Mouse (Mus musculus): ENCODE results near the gene Pitpnc1.

Gene Pitpnc1

GRCm38 (mm10) chr11:107443121-107444095 lies 27.1 kb downstream of the Pitpnc1 start:
- no peak for DNase-seq (ENCODE audit: low read depth, low spot score)

DNA sequence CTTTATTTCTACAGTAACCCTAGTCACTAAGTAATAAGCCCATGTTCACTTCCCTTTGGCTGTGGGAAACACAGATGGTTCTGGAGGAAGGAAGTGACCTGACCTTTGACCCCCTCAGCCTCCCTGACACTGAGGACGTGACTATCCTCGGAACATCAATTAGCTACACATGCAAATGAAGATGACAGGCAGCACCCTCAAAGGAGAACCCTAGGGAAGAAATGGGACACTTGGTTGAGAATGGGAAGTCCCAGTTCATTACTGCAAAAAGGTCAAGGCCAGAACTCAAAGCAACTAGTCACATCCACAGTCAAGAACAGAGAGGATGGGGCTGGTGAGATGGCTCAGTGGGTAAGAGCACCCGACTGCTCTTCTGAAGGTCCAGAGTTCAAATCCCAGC lies 29.4 kb downstream of the Pitpnc1 start:
- DNase-seq (ENCODE audit: low read depth, low spot score): peak; percentile 34

GRCm38 (mm10) chr11:107438140-107438539 lies 32.4 kb downstream of the Pitpnc1 start:
- DNase-seq (ENCODE audit: low read depth, low spot score): no peak

- DNase-seq (ENCODE audit: low read depth, low spot score): no peak
Measured at GRCm38 (mm10) chr11:107437723-107438122, 32.8 kb downstream of the Pitpnc1 start.

DNA sequence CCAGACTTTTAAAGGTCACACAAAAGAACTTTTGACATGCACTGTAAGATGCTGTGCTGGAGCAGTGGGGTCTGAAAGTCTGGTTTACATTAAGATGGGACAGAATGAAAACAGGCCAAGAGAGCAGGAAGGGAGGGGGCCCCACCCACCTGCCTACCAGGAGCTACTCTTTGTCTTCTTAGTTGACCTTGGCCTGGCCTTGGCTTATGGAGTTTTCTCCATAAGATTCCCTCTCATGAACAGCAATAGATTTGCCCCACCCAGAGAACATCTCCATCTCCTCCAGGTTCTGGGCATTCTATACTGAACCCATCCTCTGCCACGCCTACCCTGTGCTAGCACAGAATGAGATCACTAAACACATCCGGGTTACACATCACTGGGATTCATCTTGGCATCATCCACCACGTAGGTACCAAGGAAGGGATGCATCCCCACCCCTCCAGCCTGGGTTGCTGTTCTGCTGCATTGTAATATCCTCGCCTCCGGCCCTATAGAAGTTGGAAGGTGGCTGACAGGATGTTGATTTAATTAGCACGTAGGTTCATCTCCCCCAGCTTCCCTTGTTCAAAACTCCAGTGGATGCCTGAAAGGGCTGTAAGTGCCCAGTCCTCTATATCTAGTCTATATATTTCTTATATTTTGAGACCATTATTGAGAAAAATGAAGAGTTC lies 34.6 kb downstream of the Pitpnc1 start:
- DNase-seq (ENCODE audit: low read depth, low spot score): no peak

DNA sequence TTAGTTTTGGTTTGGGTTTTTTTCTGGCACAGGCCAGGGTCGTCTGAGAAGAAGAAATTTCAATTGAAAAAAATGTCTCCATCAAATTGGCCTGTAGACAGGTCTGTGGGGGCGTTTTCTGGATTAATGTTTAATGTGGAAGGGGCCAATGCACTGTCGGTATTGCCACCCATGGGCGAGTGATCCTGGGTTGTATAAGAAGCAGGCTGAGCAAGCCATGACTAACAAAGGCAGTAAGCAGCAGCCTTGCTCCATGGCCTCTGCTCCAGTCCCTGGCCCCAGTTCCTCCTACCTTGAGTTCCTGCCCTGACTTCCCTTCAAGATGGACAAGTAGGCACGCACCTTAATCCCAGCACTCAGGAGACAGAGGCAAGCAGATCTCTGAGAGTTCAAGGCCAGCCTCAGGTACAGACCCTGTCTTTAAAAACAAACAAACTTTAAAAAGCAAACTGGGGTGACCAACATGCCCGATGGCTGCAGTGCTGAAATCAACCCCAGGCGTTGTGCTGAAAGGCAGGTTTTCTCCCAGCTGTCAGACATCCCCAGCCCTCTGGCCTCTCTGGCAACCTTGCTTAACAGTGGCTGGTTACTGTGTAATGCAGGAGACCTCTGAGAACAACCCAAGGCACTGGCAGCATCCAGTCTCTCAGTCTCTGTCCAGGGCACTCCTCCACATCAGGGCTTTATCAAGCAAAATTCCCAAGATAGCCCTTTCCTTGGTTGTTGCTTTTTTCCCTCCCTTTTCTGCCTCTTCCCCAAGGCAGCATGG lies 39.1 kb downstream of the Pitpnc1 start:
- DNase-seq (ENCODE audit: low read depth, low spot score): no peak

DNA sequence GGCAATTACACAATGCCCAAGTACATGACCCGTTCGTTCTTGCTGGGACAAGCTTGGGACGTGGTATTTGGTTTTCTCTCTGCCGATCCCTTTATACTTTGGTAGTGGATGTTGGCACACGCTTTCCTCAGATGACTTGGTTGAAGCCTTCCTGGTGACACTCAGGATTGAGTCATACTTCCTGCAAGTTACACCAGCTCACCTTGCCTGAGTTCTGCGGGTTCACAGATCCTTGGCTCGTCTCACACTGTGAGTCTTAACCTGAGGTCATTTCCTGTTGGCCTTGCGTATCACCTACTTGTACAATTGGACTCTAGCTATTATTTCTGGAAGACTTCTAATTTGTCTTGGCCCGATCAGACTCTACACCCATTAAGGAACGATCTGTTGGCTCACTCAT lies 42.5 kb downstream of the Pitpnc1 start:
- DNase-seq (ENCODE audit: low read depth, low spot score): no peak

GRCm38 (mm10) chr11:107424176-107424575 lies 46.3 kb downstream of the Pitpnc1 start:
- DNase-seq (ENCODE audit: low read depth, low spot score): no peak

GRCm38 (mm10) chr11:107422356-107422754 lies 48.1 kb downstream of the Pitpnc1 start:
- no peak for DNase-seq (ENCODE audit: low read depth, low spot score)

- no peak for DNase-seq (ENCODE audit: low read depth, low spot score)
Measured at GRCm38 (mm10) chr11:107421751-107422355, 48.6 kb downstream of the Pitpnc1 start.

DNA sequence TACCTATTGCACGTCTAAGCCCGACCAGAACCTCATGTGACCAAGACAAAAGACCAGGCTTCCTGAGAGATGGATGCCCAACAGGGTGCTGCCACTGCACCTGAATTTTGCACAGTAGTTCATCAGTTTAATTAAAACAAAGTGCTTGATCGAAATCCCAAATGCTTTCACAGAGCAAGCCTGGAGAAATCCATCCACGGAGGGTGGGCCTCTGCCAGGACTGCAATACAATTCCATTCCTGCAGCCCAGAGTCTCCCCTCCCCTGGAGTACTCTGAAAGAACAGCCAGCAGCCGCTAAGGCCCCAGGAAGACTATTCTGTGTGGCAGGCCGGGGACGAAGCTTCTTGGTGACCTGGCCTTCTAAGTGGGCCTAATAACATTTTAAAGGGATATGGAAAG lies 50.6 kb downstream of the Pitpnc1 start:
- DNase-seq (ENCODE audit: low read depth, low spot score): no peak

DNA sequence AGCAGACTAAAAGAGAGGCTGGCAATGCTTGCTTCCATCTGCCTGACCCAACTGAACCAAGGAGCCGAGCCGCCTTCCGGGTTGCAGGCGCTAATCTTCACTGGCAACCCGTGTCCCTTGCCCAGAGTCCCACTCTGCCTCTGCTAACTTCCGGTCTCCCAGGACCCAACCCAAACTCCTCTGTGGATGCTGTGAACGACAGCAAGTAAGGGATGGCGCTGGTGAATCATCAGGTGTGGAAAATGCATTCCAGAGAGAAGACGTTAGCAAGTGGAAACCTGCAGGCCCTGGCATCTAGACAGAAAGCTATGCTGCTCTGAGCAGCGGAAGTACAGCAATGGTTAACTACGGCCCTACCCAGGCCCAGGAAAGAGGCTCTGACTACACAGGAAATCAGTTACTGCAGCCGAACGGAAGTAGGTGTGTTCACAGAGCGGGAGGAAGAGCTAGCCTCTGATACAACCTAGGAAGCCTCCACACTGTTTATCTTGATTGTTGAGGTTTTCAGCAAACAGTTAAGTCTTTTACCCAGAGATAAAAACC lies 53.4 kb downstream of the Pitpnc1 start:
- DNase-seq (ENCODE audit: low read depth, low spot score): no peak

- peak; percentile 27 for DNase-seq (ENCODE audit: low read depth, low spot score)
Measured at GRCm38 (mm10) chr11:107416561-107416926, 54.0 kb downstream of the Pitpnc1 start.

DNA sequence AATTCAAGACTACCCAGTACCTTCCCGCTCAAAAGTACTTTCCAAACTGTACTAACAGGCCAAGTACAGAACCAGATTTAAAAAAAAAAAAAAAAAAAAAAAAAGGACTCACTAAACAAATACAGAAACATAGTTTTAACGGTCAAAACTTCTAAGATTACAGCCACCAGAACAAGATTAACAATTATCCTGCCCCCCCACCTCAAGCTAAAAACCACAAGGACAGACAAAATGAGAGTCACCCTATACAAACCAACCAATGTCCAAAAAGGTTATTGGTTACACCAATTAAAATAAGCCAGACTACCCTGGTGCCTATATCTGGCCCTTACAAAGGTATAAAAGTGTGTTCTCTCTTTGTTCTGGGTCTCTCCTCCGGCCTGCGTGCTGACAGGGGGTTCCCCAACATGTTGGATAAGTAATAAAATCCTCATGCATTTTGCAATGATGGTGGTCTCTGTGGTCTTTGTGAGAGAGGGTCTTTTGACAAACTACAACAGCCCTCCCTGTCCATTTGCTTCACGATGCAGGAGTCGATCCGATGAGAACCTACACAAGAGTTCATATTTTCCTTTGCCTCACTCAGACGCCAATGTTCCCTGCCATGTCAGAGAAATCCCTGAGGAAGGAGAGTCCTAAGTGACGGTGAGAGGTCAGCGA lies 54.5 kb downstream of the Pitpnc1 start:
- DNase-seq (ENCODE audit: low read depth, low spot score): no peak

DNA sequence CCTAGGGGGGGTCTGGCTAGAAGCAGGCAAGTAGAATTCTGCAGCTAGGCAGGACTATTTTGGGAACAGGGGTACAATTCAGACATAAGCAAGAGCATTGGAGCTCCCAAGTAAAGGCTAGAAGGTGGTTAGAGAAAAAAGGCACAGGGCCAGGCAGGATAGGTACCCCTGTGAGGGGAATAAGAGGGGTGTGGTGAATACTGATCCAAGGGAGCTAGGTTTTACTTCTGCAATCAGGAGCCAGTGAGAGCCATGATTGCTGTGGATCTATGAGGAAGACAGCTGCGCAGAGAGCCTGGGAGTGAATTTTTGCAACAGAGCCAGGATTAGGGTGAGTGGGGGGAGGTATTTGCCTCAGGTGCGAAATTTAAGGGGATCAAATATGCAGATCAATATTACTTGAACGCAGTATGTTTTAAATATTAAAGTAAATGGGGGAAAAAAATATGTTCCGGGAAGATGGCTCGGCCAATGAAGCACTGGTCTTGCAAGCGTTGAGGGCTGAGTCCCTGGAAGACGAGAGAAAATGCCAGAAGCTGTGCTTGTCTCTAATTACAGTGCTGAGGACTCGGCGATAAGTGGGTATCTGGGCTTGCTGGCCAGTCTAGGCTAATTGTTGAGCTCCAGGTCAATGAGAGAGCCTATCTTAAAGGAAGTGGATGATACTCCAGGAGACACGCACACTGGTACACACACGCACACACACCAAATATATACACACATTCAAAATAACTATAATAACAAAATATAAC lies 55.3 kb downstream of the Pitpnc1 start:
- no peak for DNase-seq (ENCODE audit: low read depth, low spot score)

DNA sequence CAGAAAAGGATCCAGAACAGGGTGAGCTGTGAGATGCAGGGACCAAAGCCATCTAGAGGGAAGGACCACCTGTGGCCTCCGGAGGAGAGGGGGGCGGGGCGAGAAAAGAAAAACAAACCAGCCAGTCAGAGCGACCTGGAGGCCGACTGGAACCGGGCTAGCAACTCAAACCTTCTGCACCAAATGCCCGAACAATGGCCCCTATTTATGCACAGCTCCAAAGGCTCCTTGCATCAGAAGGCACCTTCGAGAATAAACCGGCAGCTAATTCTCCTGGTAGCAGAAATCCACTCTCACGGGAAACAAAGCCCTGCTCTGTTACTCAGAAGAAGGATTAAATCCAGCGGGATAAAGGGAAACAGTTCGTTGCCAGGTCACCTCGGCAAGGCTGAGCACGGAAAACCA lies 57.2 kb downstream of the Pitpnc1 start:
- peak; percentile 78 for DNase-seq (ENCODE audit: low read depth, low spot score)

DNA sequence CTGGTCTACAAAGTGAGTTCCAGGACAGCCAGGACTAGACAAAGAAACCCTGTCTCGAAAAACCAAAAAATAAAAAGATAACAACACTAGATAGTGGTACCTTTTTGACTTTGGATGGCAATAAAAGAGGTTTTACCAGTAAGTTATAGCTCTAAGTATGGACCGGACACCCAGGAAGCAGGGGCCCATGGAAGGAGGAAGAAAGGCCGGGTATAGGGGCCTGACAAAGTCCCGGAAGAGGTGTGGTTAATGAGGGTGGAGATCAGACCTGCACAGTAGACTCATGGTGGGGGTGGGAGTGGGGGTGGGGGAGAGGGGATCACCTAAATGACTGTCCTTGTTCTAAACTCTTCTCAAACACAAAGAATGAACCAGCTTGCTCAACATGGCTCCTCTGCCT lies 58.4 kb downstream of the Pitpnc1 start:
- no peak for DNase-seq (ENCODE audit: low read depth, low spot score)

- DNase-seq (ENCODE audit: low read depth, low spot score): no peak
Measured at GRCm38 (mm10) chr11:107411576-107411975, 58.9 kb downstream of the Pitpnc1 start.

- no peak for DNase-seq (ENCODE audit: low read depth, low spot score)
Measured at GRCm38 (mm10) chr11:107410804-107411203, 59.7 kb downstream of the Pitpnc1 start.

- DNase-seq (ENCODE audit: low read depth, low spot score): no peak
Measured at GRCm38 (mm10) chr11:107410090-107410732, 60.3 kb downstream of the Pitpnc1 start.

All from mesoderm, embryonic 11.5 days (tissue).